Mouse (Mus musculus) T-helper 1 cell (primary cell): ENCODE measurements around the gene Rbm4b.
"Not testable (repeated sequence)": the region's sequence is repeated elsewhere in the genome, so short reads cannot be mapped to it uniquely, and the experiment has no call there.

ENCODE experiments used
- in situ Hi-C: fragments of 300-600 bp; cut with MboI, MseI; formaldehyde crosslinking; loops from one replicate; pipeline ENCODE4 v1.15.1; 2025; ENCODE audit warnings: high pct_unique_total_duplicates

The Rbm4b gene

DNA sequence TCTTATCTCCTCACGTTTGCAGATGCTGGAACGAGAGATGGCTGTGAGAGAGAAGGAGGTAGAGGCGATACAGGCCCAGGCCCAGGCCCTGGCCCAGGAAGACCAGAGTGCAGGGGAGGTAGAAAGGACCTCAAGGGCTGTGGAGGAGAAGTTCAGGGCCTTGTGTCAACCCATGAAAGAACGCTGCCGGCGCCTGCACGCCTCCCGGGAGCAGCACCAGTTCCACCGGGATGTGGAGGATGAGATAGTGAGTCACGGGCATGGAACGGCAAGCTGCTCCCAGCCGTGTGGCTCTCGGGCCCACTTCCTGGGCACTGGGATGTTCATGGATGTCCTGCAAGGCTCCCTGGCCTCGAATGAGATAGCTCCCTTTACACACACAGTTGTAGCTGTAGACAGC lies 12.3 kb upstream of the Rbm4b start:
- in situ Hi-C loops, result loop anchor here (5.0 kb wide), 1 partner anchor 97 kb away; no protein-coding TSS in a partner anchor

DNA sequence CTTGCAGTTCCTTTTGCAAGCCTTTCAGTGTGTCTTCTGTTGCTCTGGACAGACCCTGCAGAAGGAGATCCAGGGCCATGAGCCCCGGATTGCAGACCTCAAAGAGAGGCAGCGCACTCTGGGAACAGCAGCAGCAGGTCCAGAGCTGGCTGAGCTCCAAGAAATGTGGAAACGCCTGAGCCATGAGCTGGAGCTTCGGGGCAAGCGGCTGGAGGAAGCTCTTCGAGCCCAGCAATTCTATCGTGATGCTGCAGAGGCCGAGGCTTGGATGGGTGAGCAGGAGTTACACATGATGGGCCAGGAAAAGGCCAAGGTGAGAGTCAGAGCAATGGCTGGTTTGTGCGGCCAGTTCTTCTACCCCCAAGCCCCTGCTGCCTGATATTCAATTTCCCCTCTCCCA lies 11.2 kb upstream of the Rbm4b start:
- in situ Hi-C loops, result no loop called here

DNA sequence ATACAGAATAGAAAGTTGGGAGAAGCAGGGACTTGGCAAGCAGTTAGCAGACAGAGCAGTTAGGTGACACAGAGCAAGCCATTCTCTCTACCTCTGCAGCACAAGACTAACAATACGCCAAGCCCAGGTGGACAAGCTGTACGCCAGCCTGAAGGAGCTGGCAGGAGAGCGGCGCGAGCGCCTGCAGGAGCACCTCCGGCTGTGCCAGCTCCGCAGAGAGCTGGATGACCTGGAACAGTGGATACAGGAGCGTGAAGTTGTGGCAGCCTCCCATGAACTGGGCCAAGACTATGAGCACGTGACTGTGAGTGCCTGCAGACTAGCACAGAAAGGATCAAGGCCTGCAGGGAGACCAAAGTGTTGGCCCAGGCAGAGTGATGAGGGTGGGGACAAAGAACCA lies 10.6 kb upstream of the Rbm4b start:
- in situ Hi-C loops, result no loop called here

DNA sequence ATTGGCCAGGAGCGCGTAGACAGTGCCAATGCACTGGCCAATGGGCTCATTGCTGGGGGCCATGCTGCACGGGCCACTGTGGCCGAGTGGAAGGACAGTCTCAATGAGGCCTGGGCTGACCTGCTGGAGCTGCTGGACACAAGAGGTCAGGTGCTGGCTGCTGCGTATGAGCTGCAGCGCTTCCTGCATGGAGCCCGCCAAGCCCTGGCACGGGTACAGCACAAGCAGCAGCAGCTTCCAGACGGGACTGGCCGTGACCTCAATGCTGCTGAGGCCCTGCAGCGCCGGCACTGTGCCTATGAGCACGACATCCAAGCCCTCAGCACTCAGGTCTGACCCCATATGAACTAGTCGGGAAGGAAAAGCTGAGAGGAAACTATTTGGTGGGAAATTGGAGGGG lies 9.7 kb upstream of the Rbm4b start:
- in situ Hi-C loops, result no loop called here

DNA sequence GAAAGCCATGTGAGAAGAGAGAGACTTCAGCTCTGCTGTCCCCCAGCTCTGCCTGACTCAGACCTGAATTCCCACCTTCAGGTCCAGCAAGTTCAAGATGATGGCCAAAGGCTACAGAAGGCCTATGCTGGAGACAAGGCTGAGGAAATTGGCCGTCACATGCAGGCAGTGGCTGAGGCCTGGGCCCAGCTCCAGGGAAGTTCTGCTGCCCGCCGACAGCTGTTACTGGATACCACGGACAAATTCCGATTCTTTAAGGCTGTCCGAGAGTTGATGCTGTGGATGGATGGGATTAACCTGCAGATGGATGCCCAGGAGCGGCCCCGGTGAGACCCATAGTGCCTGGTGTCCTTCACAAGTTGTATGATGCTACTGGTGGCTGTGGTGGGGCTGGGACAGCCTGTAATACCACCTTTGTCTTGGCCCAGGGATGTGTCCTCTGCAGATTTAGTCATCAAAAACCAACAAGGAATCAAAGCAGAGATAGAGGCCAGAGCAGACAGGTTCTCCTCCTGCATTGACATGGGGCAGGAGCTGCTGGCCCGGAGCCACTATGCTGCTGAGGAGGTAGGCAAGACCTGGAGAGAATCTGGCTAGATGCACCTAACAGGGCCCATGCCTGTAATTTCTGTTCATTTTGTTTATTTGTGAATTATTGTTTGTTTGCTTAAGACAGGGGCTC lies 8.5 kb upstream of the Rbm4b start:
- in situ Hi-C loops, result no loop called here

DNA sequence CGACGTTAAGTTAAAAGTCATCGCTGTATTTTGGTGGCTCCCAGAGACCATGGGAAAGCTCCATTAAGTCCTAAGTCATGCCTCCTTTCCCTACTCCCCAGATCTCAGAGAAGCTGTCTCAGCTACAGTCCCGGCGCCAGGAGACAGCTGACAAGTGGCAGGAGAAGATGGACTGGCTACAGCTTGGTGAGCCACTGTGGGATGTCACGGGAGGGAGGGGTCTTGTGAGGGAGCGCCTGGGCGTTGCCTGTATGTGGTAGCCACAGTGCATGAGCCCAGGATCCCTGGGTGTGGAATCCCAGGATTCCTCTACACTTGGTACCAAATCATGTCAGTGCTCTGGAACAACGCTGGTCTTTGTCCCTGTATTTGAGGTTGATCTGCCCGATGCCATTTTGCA lies 7.8 kb upstream of the Rbm4b start:
- in situ Hi-C loops, result no loop called here

DNA sequence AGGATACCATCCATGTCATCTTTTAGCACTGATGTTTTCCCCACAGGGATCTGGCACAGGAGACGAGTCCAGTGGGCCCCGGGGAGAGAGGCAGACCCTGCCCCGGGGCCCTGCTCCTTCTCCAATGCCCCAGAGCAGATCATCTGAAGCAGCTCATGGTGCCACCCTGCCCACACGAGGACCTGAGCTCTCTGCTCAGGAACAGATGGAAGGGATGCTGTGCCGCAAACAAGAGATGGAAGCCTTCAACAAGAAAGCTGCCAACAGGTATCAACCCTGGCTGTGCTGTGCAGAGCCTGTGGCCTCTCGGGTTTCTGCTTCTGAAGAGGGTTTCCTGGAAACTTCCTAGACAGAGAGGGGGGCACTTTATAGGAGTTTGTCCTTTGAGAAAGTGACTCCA lies 6.3 kb upstream of the Rbm4b start:
- in situ Hi-C loops, result no loop called here

DNA sequence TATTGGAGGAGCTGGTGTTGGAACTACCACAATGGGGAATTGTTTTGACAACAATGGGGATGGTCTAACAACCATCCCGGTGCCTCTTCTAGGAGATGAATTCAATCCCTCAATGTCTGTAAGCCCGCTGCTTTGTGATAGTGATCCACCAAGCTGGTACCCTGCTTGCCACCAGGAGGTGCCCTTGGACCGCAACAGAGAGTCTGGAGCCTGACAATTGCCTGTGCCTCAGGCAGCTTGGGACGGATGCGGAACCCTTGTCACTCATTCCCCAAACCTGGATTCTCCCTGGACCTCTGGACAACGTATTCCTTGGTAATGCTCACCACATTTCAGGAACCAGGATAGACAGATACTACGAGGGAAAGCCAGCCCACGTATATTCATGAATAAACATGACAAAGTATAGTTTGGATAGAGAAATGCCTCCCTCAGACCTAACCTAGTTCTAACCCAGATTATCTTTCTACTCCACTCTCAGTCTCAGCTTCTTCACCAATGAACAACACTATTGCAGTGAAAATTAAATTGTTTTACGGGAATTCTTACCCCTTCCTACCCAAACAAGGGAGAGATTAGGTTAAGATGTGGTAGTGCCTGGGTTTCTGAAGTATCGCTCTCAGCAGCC lies 618 bp upstream of the Rbm4b start:
- in situ Hi-C loops, result loop anchor here (5.0 kb wide), 1 partner anchor 37 kb away; the partner anchor contains the start of gene Rbm4

DNA sequence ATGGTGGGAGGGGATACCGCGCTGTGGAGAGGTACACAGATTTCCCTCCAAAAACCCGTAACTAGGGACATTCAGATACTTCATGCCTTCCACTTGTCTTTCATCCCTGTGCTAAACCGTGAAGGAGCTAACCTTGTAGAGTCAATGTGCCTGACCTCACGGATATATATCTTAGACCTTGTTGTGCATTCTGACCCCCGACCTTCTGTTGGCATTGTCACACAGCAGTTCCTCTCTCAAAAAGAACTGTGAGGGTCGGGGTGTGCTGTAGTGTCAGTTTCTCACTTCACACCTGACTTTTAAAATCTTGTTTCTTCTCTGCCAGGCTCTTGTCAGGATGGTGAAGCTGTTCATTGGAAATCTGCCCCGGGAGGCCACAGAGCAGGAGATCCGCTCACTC lies 624 bp downstream of the Rbm4b start:
- in situ Hi-C loops, result loop anchor here (5.0 kb wide), 1 partner anchor 35 kb away; the partner anchor contains the start of gene Rbm4

DNA sequence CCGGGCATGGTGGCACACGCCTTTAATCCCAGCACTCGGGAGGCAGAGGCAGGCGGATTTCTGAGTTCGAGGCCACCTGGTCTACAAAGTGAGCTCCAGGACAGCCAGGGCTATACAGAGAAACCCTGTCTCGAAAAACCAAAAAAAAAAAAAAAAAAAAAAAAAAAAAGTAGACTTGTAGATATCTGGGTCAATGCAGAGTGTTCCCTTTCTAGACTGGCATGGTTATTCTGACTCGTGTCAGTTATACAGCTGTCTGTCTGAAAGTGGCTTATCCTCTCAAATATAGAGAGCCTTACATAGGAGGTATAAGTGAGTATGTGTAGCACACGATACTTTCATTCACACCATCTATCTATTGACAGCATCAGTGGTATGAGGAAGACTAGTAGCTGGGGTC lies 4.2 kb downstream of the Rbm4b start:
- in situ Hi-C loops, result not testable (repeated sequence)

DNA sequence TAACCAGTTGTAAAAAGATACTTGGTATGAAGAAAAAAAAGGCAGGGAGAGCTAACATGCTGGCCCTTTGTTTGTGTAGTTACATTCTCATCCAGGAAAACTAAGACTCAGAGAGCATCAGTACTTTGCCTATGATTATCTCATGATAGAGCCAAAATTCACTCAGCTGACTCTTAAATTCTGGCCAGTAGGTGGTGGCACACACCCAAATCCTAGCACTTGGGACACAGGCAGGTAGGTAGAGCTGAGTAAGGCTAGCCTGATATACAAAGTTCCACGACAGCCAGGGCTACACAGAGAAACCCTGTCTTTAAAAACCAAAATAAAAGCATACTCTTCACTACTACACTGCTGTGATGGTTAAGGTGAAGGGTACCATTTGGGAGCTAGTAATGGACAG lies 6.6 kb downstream of the Rbm4b start:
- in situ Hi-C loops, result no loop called here

DNA sequence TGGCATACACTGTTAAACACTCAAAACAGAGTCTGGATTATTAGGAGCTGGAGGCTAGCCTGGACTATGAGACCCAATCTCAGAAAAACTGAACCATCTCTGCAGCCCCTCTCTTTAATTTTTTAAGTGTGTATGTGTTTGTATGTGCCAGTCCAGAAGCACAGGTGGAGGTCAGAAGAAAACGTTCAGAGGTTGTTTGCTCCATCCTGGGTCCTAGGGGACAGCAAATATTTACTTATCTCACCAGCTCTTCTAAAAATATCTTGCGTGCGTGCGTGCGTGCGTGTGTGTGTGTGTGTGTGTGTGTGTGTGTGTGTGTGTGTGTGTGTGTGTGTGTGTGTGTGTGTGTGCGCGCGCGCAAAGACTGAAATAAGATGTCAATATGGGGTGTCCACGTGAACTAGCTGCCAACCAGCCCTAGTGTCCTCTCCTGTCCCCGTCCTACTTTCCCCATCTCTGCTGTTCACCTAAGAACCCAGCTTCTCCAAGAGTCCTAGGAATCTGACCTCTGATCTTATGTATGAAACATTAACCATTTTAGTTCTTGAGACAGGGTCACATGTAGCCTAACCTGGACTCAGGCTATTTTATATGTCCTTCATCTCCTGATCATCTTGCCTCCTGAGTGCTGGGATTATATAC lies 11.3 kb downstream of the Rbm4b start:
- in situ Hi-C loops, result no loop called here

DNA sequence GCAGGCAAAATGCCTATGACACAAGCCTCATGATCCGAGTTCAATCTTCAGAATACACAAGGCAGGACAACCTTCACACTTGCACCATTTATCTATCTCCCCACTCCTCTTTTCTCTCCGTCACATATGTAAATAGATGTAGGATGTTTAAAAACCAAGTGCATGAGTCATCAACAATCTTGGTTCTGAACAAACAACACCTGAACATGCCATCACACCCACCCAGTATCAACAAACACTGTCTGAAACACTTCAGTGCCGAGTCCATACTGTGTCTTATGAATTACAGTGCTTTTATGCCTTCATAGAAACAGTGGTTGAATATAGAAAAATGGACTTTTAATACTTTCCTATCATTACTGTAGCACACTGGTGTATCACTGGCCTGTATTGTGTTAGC lies 16.5 kb downstream of the Rbm4b start:
- in situ Hi-C loops, result no loop called here

DNA sequence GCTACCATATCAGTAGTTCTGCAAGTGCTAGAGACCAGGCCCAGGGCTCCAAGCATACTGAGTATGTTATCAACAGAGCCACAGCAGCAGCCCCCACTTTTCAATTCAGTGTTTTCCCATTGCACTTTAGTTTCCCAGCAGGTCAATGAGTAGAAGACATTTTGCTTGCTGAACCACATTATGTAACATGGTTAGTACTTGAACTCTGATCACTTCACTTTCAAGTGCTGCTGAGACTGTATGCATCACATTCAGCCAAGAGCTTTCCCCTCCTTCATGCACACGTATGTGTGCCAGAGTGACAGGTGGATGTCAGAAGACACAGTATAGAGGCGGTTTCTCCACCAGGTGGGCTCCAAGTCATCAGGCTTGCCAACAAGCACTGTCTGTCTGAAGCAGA lies 26.6 kb downstream of the Rbm4b start:
- in situ Hi-C loops, result no loop called here

DNA sequence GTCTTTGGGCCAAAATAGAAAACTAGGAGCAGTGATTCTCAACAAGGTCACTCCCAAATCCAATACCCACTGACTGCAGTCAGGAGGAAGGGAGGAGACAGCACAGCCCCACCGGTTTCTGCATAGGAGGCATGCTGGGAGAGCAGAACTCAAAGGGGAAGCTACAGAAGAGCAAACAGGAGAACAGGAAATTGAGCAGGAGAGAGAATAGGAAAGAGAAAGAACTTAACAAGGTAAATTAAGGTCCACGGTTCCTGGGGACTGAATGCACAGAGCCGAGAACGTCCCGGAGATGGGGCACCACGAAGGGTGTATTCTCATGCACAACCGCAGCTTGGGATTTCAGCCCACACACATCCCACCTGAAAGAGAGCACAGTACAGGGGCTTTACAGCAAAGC lies 28.9 kb downstream of the Rbm4b start:
- in situ Hi-C loops, result no loop called here

DNA sequence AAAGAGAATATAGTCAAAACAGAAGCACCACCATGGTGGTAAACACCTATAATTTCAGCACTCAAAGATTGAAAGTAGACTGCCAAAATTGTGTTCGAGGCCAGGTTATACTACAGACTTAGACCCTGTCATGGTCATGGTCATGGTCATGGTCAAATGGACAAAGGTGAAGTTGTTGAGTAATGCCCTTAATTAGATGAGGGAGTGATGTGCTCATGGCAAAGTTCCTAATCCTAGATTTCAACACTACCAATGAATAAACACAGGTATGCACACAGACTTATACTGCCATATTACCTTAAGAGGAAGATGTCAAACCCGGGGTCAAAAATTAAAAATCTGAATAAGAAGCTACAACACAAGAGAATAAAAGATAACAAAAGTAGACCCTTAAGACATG lies 30.0 kb downstream of the Rbm4b start:
- in situ Hi-C loops, result no loop called here

DNA sequence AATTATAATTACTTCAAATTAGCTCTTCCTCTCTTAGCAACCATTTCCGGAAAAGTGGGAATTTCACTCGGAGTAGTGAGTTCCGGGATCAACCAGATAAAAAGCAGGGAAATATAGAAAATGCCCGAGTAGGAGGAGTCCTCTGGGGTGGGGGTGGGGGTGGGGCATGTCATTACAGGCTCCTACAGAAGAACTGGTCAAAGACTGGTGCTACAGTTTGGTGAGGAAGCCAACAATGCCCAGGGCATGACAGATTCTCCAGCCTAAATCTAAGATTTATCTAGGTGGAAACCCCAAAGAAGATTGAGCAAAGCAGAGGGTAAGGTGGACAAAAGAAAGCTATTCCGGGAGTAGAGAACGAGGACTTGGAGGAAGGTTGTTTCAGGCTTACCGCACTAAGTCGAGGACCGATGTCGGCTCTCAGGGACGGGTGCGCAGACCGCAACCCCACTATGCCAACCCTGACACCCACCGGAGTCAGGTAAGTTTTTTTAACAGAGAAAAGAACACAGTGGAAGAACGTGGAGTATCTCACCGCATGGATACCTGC lies 37.1 kb downstream of the Rbm4b start:
- in situ Hi-C loops, result loop anchor here (5.0 kb wide), 2 partner anchors 36 to 741 kb away; partner anchors contain the start of gene Rbm4b

DNA sequence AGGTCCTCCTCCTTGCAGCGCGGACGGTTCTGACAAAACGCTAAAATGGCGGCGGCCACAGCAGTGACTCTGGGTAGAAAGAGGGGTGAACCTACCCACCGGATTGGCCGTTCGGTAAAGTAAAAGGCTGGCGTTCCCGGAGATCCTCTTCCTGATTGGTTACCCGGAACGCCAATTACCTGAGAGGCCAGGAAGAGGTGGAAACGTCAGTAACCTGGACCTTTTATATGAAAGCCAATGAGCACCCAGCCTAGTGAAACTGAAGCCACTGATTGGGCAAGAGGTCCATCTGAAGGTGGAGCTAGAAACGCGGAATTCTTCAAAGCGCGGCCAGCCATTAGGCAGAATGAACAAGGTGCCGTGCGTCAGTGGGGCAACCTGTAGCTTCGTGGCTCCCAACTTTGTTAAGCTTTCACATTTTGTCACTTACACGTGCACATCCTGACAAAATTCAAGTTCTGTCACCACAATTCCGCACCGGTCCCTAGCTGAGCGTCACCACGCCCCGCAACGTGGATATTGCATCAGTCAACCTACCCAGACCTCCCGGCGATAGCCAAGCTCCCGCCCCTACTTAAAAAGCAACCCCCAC lies 37.6 kb downstream of the Rbm4b start, which contains the start of gene Rbm4:
Gene Rbm4, minus strand, starts transcription at position 71 of the 592 bp plus-strand sequence.
- in situ Hi-C loops, result loop anchor here (5.0 kb wide), 2 partner anchors 37 to 742 kb away; partner anchors contain the start of gene Rbm4b

DNA sequence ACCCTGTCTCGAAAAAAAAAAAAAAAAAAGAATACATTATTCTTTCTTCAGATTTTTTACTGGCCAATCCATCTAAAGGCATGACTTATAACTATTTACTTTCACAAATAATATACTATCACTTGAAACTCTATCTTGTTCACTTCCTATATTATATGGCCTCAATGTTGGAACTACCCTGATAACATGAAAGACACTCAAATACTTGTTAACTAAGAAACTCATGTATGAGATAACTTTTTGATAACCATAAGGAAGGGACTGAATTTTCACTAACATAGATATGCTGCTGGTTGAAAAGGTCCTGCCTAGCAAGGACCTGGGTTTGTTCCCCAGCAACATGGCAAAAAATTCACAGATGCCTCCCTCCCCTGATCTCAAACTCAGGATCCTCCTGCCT lies 39.6 kb downstream of the Rbm4b start:
- in situ Hi-C loops, result no loop called here

DNA sequence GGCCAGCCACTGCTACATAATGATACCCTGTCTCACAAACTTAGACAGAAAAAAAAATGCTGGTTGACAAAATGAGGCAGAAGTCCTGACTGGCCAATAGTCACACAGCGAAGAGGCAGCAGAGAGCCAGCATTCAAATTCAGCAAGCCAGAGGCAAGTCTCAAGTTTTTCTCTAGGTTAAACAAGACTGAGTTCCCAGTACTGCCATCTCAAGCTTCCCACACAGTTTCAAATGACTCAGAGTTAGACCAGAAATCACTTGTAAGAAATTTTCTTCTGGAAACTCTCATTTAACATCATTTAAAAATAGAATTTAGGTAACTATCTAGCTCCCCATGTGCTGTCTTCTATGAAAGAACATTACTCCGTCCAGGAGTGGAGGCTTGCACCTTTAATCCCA lies 41.5 kb downstream of the Rbm4b start:
- in situ Hi-C loops, result no loop called here

DNA sequence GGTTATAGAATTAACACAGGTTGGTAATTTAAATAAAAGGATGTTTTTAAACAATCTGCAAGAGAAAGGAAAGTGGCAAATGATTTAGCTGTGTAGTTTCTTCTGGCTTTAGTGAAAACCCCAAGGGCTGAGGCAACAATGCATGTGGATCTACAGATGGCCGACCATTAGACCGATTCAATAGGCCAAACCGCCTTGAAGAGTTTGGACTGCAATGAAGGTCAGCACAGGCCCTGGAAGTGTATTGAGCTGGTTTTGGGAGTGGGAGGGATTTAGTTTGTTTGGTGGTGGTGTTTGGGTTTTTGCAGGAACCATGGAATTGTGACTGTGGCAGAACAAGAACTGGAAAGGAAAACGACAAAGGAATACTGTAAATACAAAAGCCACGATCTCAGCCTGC lies 42.8 kb downstream of the Rbm4b start:
- in situ Hi-C loops, result no loop called here

DNA sequence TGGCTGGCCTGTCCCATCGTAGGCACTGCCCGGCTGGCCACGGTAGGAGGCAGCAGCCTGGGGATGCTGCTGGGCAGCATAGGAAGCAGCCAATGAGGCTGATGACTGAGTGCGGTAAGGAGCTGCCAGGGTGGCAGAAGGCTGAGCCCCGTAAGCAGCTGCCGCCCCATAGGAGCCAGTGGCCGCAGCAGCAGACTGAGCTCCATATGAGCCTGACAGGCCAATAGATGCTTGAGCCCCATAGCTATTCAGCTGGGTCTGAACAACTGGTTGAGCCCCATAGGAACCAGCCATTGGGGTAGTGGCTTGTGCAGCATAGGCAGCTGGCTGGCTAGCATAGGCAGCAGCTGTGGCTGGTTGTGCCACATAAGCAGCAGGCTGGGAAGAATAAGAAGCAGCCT lies 46.4 kb downstream of the Rbm4b start:
- in situ Hi-C loops, result loop anchor here (10.0 kb wide), 1 partner anchor 492 kb away; the partner anchor contains the start of genes Gal3st3 and Sf3b2
